Mouse (Mus musculus) right cerebral cortex, adult 2 months (tissue): ENCODE measurements around the gene Pspn.

ENCODE experiments used
- DNase-seq, 2 experiments: peaks; one replicate each; pipeline ENCODE4 v3.0.0; 2021 to 2022; ENCODE audit warnings: low spot score in 2 of 2

Pspn gene

GRCm38 (mm10) chr17:56999968-57000609, at the start of gene Pspn:
Pspn (minus strand) TSS chr17:57000018.
- DNase-seq = no peak

GRCm38 (mm10) chr17:57048816-57049215, 49.0 kb upstream of the Pspn start:
- no peak for DNase-seq

GRCm38 (mm10) chr17:57047406-57047805, 47.6 kb upstream of the Pspn start:
- DNase-seq = no peak

GRCm38 (mm10) chr17:57041554-57041953, 41.7 kb upstream of the Pspn start, which contains the start of gene Slc25a41:
Slc25a41 (minus strand) TSS chr17:57041654.
- DNase-seq = no peak

GRCm38 (mm10) chr17:57038978-57039377, 39.2 kb upstream of the Pspn start:
- DNase-seq = no peak

GRCm38 (mm10) chr17:57032854-57033253, 33.0 kb upstream of the Pspn start:
- DNase-seq = no peak

- peak; percentile 100 for DNase-seq
Observed at GRCm38 (mm10) chr17:57031661-57032420, 32.0 kb upstream of the Pspn start.

GRCm38 (mm10) chr17:57030931-57031660, 31.3 kb upstream of the Pspn start, which contains the start of gene Khsrp:
Khsrp (minus strand) TSS chr17:57031522.
- DNase-seq = peak in 1 of 2 experiments; percentile 28

- DNase-seq = no peak
Observed at GRCm38 (mm10) chr17:57029691-57030090, 29.9 kb upstream of the Pspn start.

- no peak for DNase-seq
Observed at GRCm38 (mm10) chr17:57027471-57027870, 27.7 kb upstream of the Pspn start.

GRCm38 (mm10) chr17:57020960-57021359, 21.1 kb upstream of the Pspn start:
- no peak for DNase-seq

- DNase-seq = no peak
Observed at GRCm38 (mm10) chr17:57019693-57020092, 19.9 kb upstream of the Pspn start.

GRCm38 (mm10) chr17:57012245-57012795, 12.5 kb upstream of the Pspn start:
- DNase-seq = no peak

GRCm38 (mm10) chr17:57011236-57012141, 11.7 kb upstream of the Pspn start, which contains the start of the genes Gtf2f1 and Gm17949:
Gtf2f1 (minus strand) TSS chr17:57011288.
Gm17949 (plus strand) TSS chr17:57011469.
- peak; percentile 95 to 96 for DNase-seq

GRCm38 (mm10) chr17:57010911-57011235, 11.1 kb upstream of the Pspn start:
- no peak for DNase-seq

GRCm38 (mm10) chr17:57007137-57007905, 7.5 kb upstream of the Pspn start:
- DNase-seq = no peak

- DNase-seq = no peak
Observed at GRCm38 (mm10) chr17:57003994-57004393, 4.2 kb upstream of the Pspn start.

GRCm38 (mm10) chr17:57001228-57001627, 1.4 kb upstream of the Pspn start:
- DNase-seq = no peak

GRCm38 (mm10) chr17:56999414-56999813, 404 bp downstream of the Pspn start:
- DNase-seq = no peak

GRCm38 (mm10) chr17:56997029-56997667, 2.7 kb downstream of the Pspn start, which contains the start of gene Alkbh7:
Alkbh7 (plus strand) TSS chr17:56997339.
- peak; percentile 94 to 96 for DNase-seq
